Mouse (Mus musculus) liver, adult 2 months (tissue): ENCODE data around the gene Eif2a.

ENCODE experiments used
- CTCF ChIP-seq: fragments of 200-500 bp; IDR thresholded peaks from 2 replicates; pipeline ENCODE4 v1.5.1; 2011; ENCODE audit warnings: low read depth, low read length, control low read depth
- POLR2A ChIP-seq: fragments of 200-500 bp; IDR thresholded peaks from 2 replicates; pipeline ENCODE4 v1.6.1; 2011; ENCODE audit warnings: low read length, control low read depth; ENCODE audit not compliant: insufficient read depth; ENCODE audit errors: extremely low read depth

DNA sequence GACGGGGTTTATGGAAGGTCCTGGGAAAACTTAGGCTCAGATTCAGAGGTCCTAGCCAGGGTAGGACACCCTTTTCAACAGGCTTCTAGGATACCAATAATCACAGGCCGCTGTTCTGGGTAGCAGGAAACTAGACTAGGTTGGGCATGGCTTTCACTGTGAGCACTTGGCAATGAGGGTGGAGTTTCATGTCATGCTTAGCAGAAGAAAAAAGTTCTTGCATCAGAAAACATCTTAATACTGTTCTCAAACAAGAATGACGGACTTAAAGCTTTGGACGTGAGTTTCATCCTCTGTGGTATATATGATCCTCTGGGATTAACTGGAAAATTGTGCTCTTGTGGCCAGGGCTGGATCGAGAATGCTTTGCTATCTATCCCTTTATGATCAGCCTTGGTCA, 7.8 kb upstream of the Eif2a start:
- no peak for TF ChIP-seq CTCF
- TF ChIP-seq POLR2A: no peak
